Mouse (Mus musculus) spleen, adult 2 months (tissue): ENCODE data around the gene Stard3. TPM values are rescaled to one million over a fixed set of nuclear protein-coding genes. Genes with fewer than 3 reads are reported as not detected.

Experiments
- DNase-seq, 2 experiments: peaks; one replicate each; pipeline versions ENCODE4 v3.0.0 to v3.0.0-alpha.2; 2012 to 2021; ENCODE audit warnings: low spot score in 2 of 2, low read depth in 1 of 2
- H3K27ac ChIP-seq: fragments of 200-500 bp; 2 replicates; pipeline ENCODE4 v1.5.1; 2012; ENCODE audit warnings: low read length, inconsistent platforms; ENCODE audit not compliant: insufficient read depth
- H3K27me3 ChIP-seq: fragments of 200-500 bp; 2 replicates; pipeline ENCODE4 v1.6.1; 2012; ENCODE audit warnings: mild to moderate bottlenecking, moderate library complexity, low read length, inconsistent platforms; ENCODE audit not compliant: control insufficient read depth, insufficient read depth
- H3K36me3 ChIP-seq: fragments of 200-500 bp; 2 replicates; pipeline ENCODE4 v1.6.1; 2012; ENCODE audit warnings: mild to moderate bottlenecking, low read length, inconsistent platforms; ENCODE audit not compliant: control insufficient read depth, insufficient read depth
- H3K4me1 ChIP-seq: fragments of 200-500 bp; 2 replicates; pipeline ENCODE4 v1.6.1; 2011; ENCODE audit warnings: inconsistent platforms; ENCODE audit not compliant: control insufficient read depth, insufficient read depth, insufficient read length
- H3K4me3 ChIP-seq: fragments of 200-500 bp; 2 replicates; pipeline ENCODE4 v1.5.1; 2011; ENCODE audit warnings: mild to moderate bottlenecking, inconsistent platforms; ENCODE audit not compliant: insufficient read depth, insufficient read length; ENCODE audit errors: extremely low read depth
- CTCF ChIP-seq: fragments of 200-500 bp; IDR thresholded peaks from 2 replicates; pipeline ENCODE4 v1.5.1; 2011; ENCODE audit warnings: mild to moderate bottlenecking, inconsistent platforms; ENCODE audit not compliant: insufficient read depth, insufficient read length, insufficient replicate concordance; ENCODE audit errors: extremely low read depth
- POLR2A ChIP-seq: fragments of 200-500 bp; IDR thresholded peaks from 2 replicates; pipeline ENCODE4 v1.6.1; 2011; ENCODE audit warnings: low read depth, low read length, inconsistent platforms
- WGBS: fragments of 180-500 bp; shearing (Covaris S2); methylation state at CpG from one replicate; pipeline ENCODE4 v1.1.7; 2018; 5-methylcytosine and 5-hydroxymethylcytosine counted together
- polyA plus RNA-seq: library from polyadenylated mRNA; depleted of rRNA; stranded (reverse); fragments of >200 nt; gene quantifications from 2 replicates; pipeline ENCODE4 v1.2.3, GENCODE M21; 2012; rRNA removed

Gene Stard3
- 70.7 and 80.2 TPM in 2 replicates for polyA plus RNA-seq

- peak within 1 kb of the TSS; percentile 82 for H3K4me3 ChIP-seq
- peaks cover 9% of the 10 kb centered on the region; the same call in 1 of the 2 replicates for H3K4me1 ChIP-seq
- peak; percentile 82 to 90 for DNase-seq
- no peaks in the 10 kb centered on the region for H3K36me3 ChIP-seq
- peak within 1 kb of the TSS; percentile 94 for H3K27ac ChIP-seq
- no peaks in the 10 kb centered on the region for H3K27me3 ChIP-seq
- TF ChIP-seq CTCF (no peak), POLR2A (peak; percentile 68)
- under 1% methylated on average over 59 of the region's 60 CpGs for WGBS
Observed at GRCm38 (mm10) chr11:98358161-98359083, at the start of gene Stard3. Stard3 (plus strand) TSS chr11:98358368.

- Histone ChIP-seq H3K27ac (no peak overlapping the region), H3K27me3 (peaks cover 8% of the 10 kb centered on the region), H3K4me3 (no peak overlapping the region), H3K4me1 (no peaks in the 10 kb centered on the region), H3K36me3 (no peaks in the 10 kb centered on the region)
- DNase-seq, result peak in 1 of 2 experiments; percentile 21
- no peak for TF ChIP-seq POLR2A
- TF ChIP-seq CTCF, result no peak
- WGBS, result 1% methylated on average over 26 of the region's 26 CpGs
Observed at GRCm38 (mm10) chr11:98313790-98314323, 44.3 kb upstream of the Stard3 start.

GRCm38 (mm10) chr11:98317479-98317878, 40.7 kb upstream of the Stard3 start:
- 8% methylated on average over 7 of the region's 7 CpGs for WGBS
- Histone ChIP-seq H3K27ac (no peak overlapping the region), H3K4me3 (no peak overlapping the region), H3K4me1 (no peaks in the 10 kb centered on the region), H3K36me3 (no peaks in the 10 kb centered on the region), H3K27me3 (peaks cover 27% of the 10 kb centered on the region)
- TF ChIP-seq CTCF (no peak), POLR2A (no peak)
- no peak for DNase-seq

- TF ChIP-seq CTCF (no peak), POLR2A (no peak)
- Histone ChIP-seq H3K4me1 (no peaks in the 10 kb centered on the region), H3K27me3 (peaks cover 33% of the 10 kb centered on the region), H3K36me3 (no peaks in the 10 kb centered on the region), H3K4me3 (no peak overlapping the region), H3K27ac (no peak overlapping the region)
- no peak for DNase-seq
- 9% methylated on average over 14 of the region's 14 CpGs for WGBS
Observed at GRCm38 (mm10) chr11:98318421-98319116, 39.6 kb upstream of the Stard3 start.

GRCm38 (mm10) chr11:98319120-98319519, 39.0 kb upstream of the Stard3 start:
- TF ChIP-seq POLR2A, result no peak
- no peak for TF ChIP-seq CTCF
- Histone ChIP-seq H3K36me3 (no peaks in the 10 kb centered on the region), H3K27me3 (peaks cover 34% of the 10 kb centered on the region), H3K4me3 (no peak overlapping the region), H3K27ac (no peak overlapping the region), H3K4me1 (no peaks in the 10 kb centered on the region)
- no peak for DNase-seq
- 9% methylated on average over 15 of the region's 15 CpGs for WGBS

- no peak for TF ChIP-seq POLR2A
- TF ChIP-seq CTCF, result no peak
- WGBS, result 19% methylated on average over 4 of the region's 4 CpGs
- no peaks in the 10 kb centered on the region for H3K36me3 ChIP-seq
- no peaks in the 10 kb centered on the region for H3K4me1 ChIP-seq
- H3K27me3 ChIP-seq, result peaks cover 36% of the 10 kb centered on the region
- no peak overlapping the region for H3K27ac ChIP-seq
- DNase-seq, result no peak
- H3K4me3 ChIP-seq, result no peak overlapping the region
Observed at GRCm38 (mm10) chr11:98319544-98319943, 38.6 kb upstream of the Stard3 start.
